Mouse (Mus musculus): ENCODE measurements around the gene Myo16. TPM values are rescaled to one million over a fixed set of nuclear protein-coding genes. Genes with fewer than 3 reads are reported as not detected.

The Myo16 gene
- total RNA-seq, 2 experiments from 2014 or later = 1.1 to 1.3 TPM

GRCm38 (mm10) chr8:10174841-10175680 lies 21.4 kb downstream of the Myo16 start:
- DNase-seq (ENCODE audit: low spot score in 2 of 2) = no peak

GRCm38 (mm10) chr8:10175976-10176375 lies 22.3 kb downstream of the Myo16 start:
- DNase-seq (ENCODE audit: low spot score in 2 of 2) = no peak

GRCm38 (mm10) chr8:10177131-10177530 lies 23.4 kb downstream of the Myo16 start:
- DNase-seq (ENCODE audit: low spot score in 2 of 2) = no peak

GRCm38 (mm10) chr8:10178986-10179385 lies 25.3 kb downstream of the Myo16 start:
- DNase-seq (ENCODE audit: low spot score in 2 of 2) = no peak

GRCm38 (mm10) chr8:10190607-10191006 lies 36.9 kb downstream of the Myo16 start:
- DNase-seq (ENCODE audit: low spot score in 2 of 2) = no peak

- no peak for DNase-seq (ENCODE audit: low spot score in 2 of 2)
These were observed 44.5 kb downstream of the Myo16 start for GRCm38 (mm10) chr8:10198164-10198563.

- DNase-seq (ENCODE audit: low spot score in 2 of 2) = no peak
These were observed 45.6 kb downstream of the Myo16 start for GRCm38 (mm10) chr8:10199301-10199700.

GRCm38 (mm10) chr8:10200042-10200441 lies 46.3 kb downstream of the Myo16 start:
- no peak for DNase-seq (ENCODE audit: low spot score in 2 of 2)

- no peak for DNase-seq (ENCODE audit: low spot score in 2 of 2)
These were observed 61.3 kb downstream of the Myo16 start for GRCm38 (mm10) chr8:10215023-10215422.

- DNase-seq (ENCODE audit: low spot score in 2 of 2) = no peak
These were observed 66.1 kb downstream of the Myo16 start for GRCm38 (mm10) chr8:10219761-10220276.

GRCm38 (mm10) chr8:10222770-10223169 lies 69.1 kb downstream of the Myo16 start:
- no peak for DNase-seq (ENCODE audit: low spot score in 2 of 2)

GRCm38 (mm10) chr8:10223528-10224194 lies 70.0 kb downstream of the Myo16 start:
- DNase-seq (ENCODE audit: low spot score in 2 of 2) = no peak

GRCm38 (mm10) chr8:10224305-10224971 lies 70.7 kb downstream of the Myo16 start:
- DNase-seq (ENCODE audit: low spot score in 2 of 2) = no peak

GRCm38 (mm10) chr8:10225018-10225417 lies 71.3 kb downstream of the Myo16 start:
- DNase-seq (ENCODE audit: low spot score in 2 of 2) = no peak

GRCm38 (mm10) chr8:10230746-10231369 lies 77.1 kb downstream of the Myo16 start:
- DNase-seq (ENCODE audit: low spot score in 2 of 2) = no peak

- DNase-seq (ENCODE audit: low spot score in 2 of 2) = no peak
These were observed 80.8 kb downstream of the Myo16 start for GRCm38 (mm10) chr8:10234516-10234915.

GRCm38 (mm10) chr8:10243344-10243743 lies 89.6 kb downstream of the Myo16 start:
- DNase-seq (ENCODE audit: low spot score in 2 of 2) = no peak

GRCm38 (mm10) chr8:10249156-10249555 lies 95.4 kb downstream of the Myo16 start:
- DNase-seq (ENCODE audit: low spot score in 2 of 2) = no peak

- no peak for DNase-seq (ENCODE audit: low spot score in 2 of 2)
These were observed 102.0 kb downstream of the Myo16 start for GRCm38 (mm10) chr8:10255741-10256140.

- DNase-seq (ENCODE audit: low spot score in 2 of 2) = no peak
These were observed 102.9 kb downstream of the Myo16 start for GRCm38 (mm10) chr8:10256563-10256962.

GRCm38 (mm10) chr8:10270094-10270493 lies 116.4 kb downstream of the Myo16 start:
- no peak for DNase-seq (ENCODE audit: low spot score in 2 of 2)

Data from adrenal gland, postnatal 4 days (tissue).